Mouse (Mus musculus): ENCODE measurements around the gene Gm13057.
"Not testable (repeated sequence)": the region's sequence is repeated elsewhere in the genome, so short reads cannot be mapped to it uniquely, and the experiment has no call there.

Gm13057 gene

DNA sequence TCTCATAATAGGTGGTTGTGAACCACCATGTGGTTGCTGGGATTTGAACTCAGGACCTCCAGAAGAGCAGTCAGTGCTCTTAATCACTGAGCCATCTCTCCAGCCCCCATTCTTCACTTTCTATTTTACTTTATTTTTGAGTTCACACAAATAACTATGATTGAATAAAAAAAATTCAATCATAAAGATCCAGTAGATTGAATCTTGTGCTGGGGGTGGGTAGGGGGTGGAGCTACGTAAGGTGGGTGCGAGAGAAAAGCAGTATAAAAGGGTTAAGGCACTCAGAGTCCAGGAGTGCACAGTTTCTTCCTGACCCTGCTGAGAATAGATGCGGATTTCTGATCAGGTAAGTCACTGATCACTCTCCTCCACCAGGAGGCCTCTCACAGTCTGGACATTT lies at the start of gene Gm13057, which contains the start of gene BC080695:
Gene Gm13057, plus strand, starts transcription at position 310 of the 400 bp plus-strand sequence.
Gene BC080695, plus strand, starts transcription at position 301 of the 400 bp plus-strand sequence.
- in situ Hi-C loops (cut with MboI), result not testable (repeated sequence)

DNA sequence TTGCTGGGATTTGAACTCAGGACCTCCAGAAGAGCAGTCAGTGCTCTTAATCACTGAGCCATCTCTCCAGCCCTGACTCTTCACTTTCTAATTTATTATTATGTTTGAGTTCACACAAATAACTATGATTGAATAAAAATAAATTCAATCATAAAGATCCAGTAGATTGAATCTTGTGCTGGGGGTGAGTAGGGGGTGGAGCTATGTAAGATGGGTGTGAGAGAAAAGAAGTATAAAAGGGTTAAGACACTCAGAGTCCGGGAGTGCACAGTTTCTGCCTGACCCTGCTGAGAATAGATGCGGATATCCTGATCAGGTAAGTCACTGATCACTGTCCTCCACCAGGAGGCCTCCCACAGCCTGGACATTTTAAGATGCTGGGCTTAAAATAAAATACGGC lies 40.5 kb upstream of the Gm13057 start, which contains the start of gene Gm13043:
Gene Gm13043, plus strand, starts transcription at position 301 of the 400 bp plus-strand sequence.
- in situ Hi-C loops (cut with MboI), result no loop called here

DNA sequence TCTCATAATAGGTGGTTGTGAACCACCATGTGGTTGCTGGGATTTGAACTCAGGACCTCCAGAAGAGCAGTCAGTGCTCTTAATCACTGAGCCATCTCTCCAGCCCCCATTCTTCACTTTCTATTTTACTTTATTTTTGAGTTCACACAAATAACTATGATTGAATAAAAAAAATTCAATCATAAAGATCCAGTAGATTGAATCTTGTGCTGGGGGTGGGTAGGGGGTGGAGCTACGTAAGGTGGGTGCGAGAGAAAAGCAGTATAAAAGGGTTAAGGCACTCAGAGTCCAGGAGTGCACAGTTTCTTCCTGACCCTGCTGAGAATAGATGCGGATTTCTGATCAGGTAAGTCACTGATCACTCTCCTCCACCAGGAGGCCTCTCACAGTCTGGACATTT lies 15.9 kb upstream of the Gm13057 start, which contains the start of gene Gm13040:
Gene Gm13040, plus strand, starts transcription at position 301 of the 400 bp plus-strand sequence.
- in situ Hi-C loops (cut with MboI), result not testable (repeated sequence)

All from mature B cell (primary cell).